Mouse (Mus musculus): ENCODE data around the gene Gpbp1l1. TPM values are rescaled to one million over a fixed set of nuclear protein-coding genes. Genes with fewer than 3 reads are reported as not detected.

The Gpbp1l1 gene
- total RNA-seq, 2 experiments from 2014 or later, result 28.7 to 33.2 TPM

GRCm38 (mm10) chr4:116635197-116635596, 77.7 kb downstream of the Gpbp1l1 start:
- DNase-seq (ENCODE audit: low spot score in 2 of 2), result no peak

GRCm38 (mm10) chr4:116638821-116639220, 81.4 kb downstream of the Gpbp1l1 start:
- no peak for DNase-seq (ENCODE audit: low spot score in 2 of 2)

GRCm38 (mm10) chr4:116642071-116642470, 84.6 kb downstream of the Gpbp1l1 start:
- DNase-seq (ENCODE audit: low spot score in 2 of 2), result no peak

Other genes starting within 250 kb of the Gpbp1l1 start
- 100 to 1,000 TPM; 110 to 133 TPM for gene Mast2, start 93.5 kb upstream of the Gpbp1l1 start, total RNA-seq (2021)
- gene Ipp, start 50.1 kb upstream of the Gpbp1l1 start, total RNA-seq (2021), result 10 to 100 TPM; 20.2 to 20.8 TPM
- 10 to 100 TPM; 12.5 to 13.3 TPM for gene Tmem69, start 1.7 kb upstream of the Gpbp1l1 start, total RNA-seq (2021)
- 1 to 10 TPM; 3.0 to 3.3 TPM for gene Ccdc17, start 39.0 kb downstream of the Gpbp1l1 start, total RNA-seq (2021)
- 10 to 100 TPM; 74.0 to 74.6 TPM for gene Nasp, start 70.3 kb downstream of the Gpbp1l1 start, total RNA-seq (2021)
- 100 to 1,000 TPM; 537 to 556 TPM for gene Akr1a1, start 94.0 kb downstream of the Gpbp1l1 start, total RNA-seq (2021)
- gene Prdx1, start 127.9 kb downstream of the Gpbp1l1 start, total RNA-seq (2021), result 100 to 1,000 TPM; 174 to 189 TPM
- gene Mmachc, start 150.7 kb downstream of the Gpbp1l1 start, total RNA-seq (2021), result 10 to 100 TPM; 17.3 to 20.7 TPM
- gene Ccdc163, start 150.9 kb downstream of the Gpbp1l1 start, total RNA-seq (2021), result 1 to 10 TPM; 2.7 to 3.2 TPM
- 1 to 10 TPM; 2.9 to 3.8 TPM for gene Tesk2, start 163.3 kb downstream of the Gpbp1l1 start, total RNA-seq (2021)
- 10 to 100 TPM; 14.9 to 15.3 TPM for gene Toe1, start 250.0 kb downstream of the Gpbp1l1 start, total RNA-seq (2021)